Comparison of ENCODE assay signal across 9 mouse cellular contexts in the genomic region with DNA sequence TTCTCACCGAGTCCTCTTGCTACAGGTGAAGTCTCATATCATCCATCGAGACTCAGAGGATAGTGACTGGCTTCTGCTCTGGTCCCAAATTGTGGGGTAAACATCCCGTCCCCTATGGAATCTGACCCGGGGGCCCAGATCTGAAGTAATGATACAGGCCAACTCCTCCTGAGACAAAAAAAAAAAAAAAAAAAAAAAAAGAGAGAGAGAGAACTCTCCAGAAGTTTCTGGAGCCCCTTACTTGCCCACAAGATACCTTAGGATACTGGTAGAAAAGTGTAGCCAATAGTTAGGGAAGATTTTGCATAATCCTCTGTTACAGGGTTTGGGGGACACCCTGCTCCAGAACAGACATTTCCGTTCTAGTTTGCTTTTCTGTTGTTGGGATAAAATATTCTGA. TPM values are rescaled to one million over a fixed set of nuclear protein-coding genes. Genes with fewer than 3 reads are reported as not detected.
A peak's percentile ranks its signal among the peaks of the same experiment; 100 is the strongest.
DNase-seq lines count a peak whose midpoint lies in the region; ATAC-seq and TF ChIP-seq lines count a peak whose summit lies in the region.
"Had no signal": no experiment of that assay in that cellular context is flagged by ENCODE, and none has a peak within 500 bp of the region (broad histone marks: within the 10 kb centered on the region; RNA-seq: fewer than 3 reads in every experiment).

No protein-coding gene starts in this region.

- no peak for ATAC-seq in lung, embryonic 16.5 days (ENCODE audit: low read depth)
- ATAC-seq in forebrain, embryonic 13.5 days = no peak
- ATAC-seq in limb, embryonic 13.5 days (ENCODE audit: low FRiP score, low read depth) = no peak
- ATAC-seq in stomach, embryonic 15.5 days (ENCODE audit: insufficient read depth, low FRiP score, low read depth) = no peak

- no peak for DNase-seq in lung, adult 2 months
- DNase-seq in cerebellum, postnatal 10 days = no peak
- no peak for DNase-seq in adrenal gland, adult 8-10 months

- no peaks in the 10 kb centered on the region for H3K36me3 ChIP-seq in lung, embryonic 16.5 days (ENCODE audit: control insufficient read depth, insufficient read depth, low read length)
- no peaks in the 10 kb centered on the region for H3K36me3 ChIP-seq in forebrain, embryonic 13.5 days (ENCODE audit: poor library complexity, severe bottlenecking)
- H3K36me3 ChIP-seq in limb, embryonic 13.5 days = no peaks in the 10 kb centered on the region
- H3K36me3 ChIP-seq in stomach, embryonic 15.5 days = no peaks in the 10 kb centered on the region

- H3K9me3 ChIP-seq in lung, embryonic 16.5 days (ENCODE audit: control insufficient read depth, low read length) = no peaks in the 10 kb centered on the region
- no peaks in the 10 kb centered on the region for H3K9me3 ChIP-seq in forebrain, embryonic 13.5 days (replicated peaks)
- no peaks in the 10 kb centered on the region for H3K9me3 ChIP-seq in limb, embryonic 13.5 days
- H3K9me3 ChIP-seq in stomach, embryonic 15.5 days = no peaks in the 10 kb centered on the region

- no peaks in the 10 kb centered on the region for H3K27me3 ChIP-seq in lung, embryonic 16.5 days (ENCODE audit: control insufficient read depth, insufficient read depth, low read depth, low read length)
- peaks cover 47% of the 10 kb centered on the region for H3K27me3 ChIP-seq in forebrain, embryonic 13.5 days
- H3K27me3 ChIP-seq in limb, embryonic 13.5 days = peaks cover 39% of the 10 kb centered on the region
- H3K27me3 ChIP-seq in stomach, embryonic 15.5 days (replicated peaks) = no peaks in the 10 kb centered on the region

- TF ChIP-seq CTCF in lung, adult 2 months (IDR thresholded peaks at IDR 0.05; ENCODE audit: insufficient read depth, low read length) = no peak

- H3K4me2 ChIP-seq in lung, embryonic 16.5 days (ENCODE audit: low read depth, low read length) = peak overlapping the region; percentile 77
- H3K4me2 ChIP-seq in forebrain, embryonic 13.5 days = peak overlapping the region; percentile 74
- H3K4me2 ChIP-seq in limb, embryonic 13.5 days (replicated peaks) = peak overlapping the region; percentile 74
- peak overlapping the region; percentile 76 for H3K4me2 ChIP-seq in stomach, embryonic 15.5 days

- H3K9ac ChIP-seq in lung, embryonic 16.5 days (ENCODE audit: low read length) = 0 out of 2 replicates have a peak overlapping the region, but pooled peaks have one; percentile 36
- H3K9ac ChIP-seq in forebrain, embryonic 13.5 days = no peak overlapping the region
- H3K9ac ChIP-seq in limb, embryonic 13.5 days = no peak overlapping the region
- H3K9ac ChIP-seq in stomach, embryonic 15.5 days = no peak overlapping the region

- no peak overlapping the region for H3K27ac ChIP-seq in lung, embryonic 16.5 days (ENCODE audit: low read length)
- H3K27ac ChIP-seq in forebrain, embryonic 13.5 days = no peak overlapping the region
- H3K27ac ChIP-seq in limb, embryonic 13.5 days = no peak overlapping the region
- no peak overlapping the region for H3K27ac ChIP-seq in stomach, embryonic 15.5 days

- 22% methylated on average over 5 of the region's 5 CpGs for WGBS in lung, embryonic 16.5 days
- WGBS in lung, adult 2 months = 31% methylated on average over 5 of the region's 5 CpGs
- WGBS in forebrain, embryonic 13.5 days = 29% methylated on average over 5 of the region's 5 CpGs
- 18% methylated on average over 5 of the region's 5 CpGs for WGBS in limb, embryonic 13.5 days
- WGBS in stomach, embryonic 15.5 days = 30% methylated on average over 5 of the region's 5 CpGs

- no peak for TF ChIP-seq POLR2A in lung, adult 2 months (IDR thresholded peaks at IDR 0.05; ENCODE audit: borderline replicate concordance, extremely low read depth, low read depth, low read length)

- peaks cover 13% of the 10 kb centered on the region for H3K4me1 ChIP-seq in lung, embryonic 16.5 days (replicated peaks; ENCODE audit: control insufficient read depth, insufficient read depth, low read length)
- H3K4me1 ChIP-seq in lung, adult 2 months (ENCODE audit: control insufficient read depth, insufficient read depth, low read length) = peaks cover 3% of the 10 kb centered on the region; the same call in 1 of the 2 replicates
- peaks cover 22% of the 10 kb centered on the region for H3K4me1 ChIP-seq in forebrain, embryonic 13.5 days
- peaks cover 16% of the 10 kb centered on the region for H3K4me1 ChIP-seq in limb, embryonic 13.5 days
- peaks cover 18% of the 10 kb centered on the region; the same call in 1 of the 2 replicates for H3K4me1 ChIP-seq in stomach, embryonic 15.5 days

- H3K4me3 ChIP-seq in lung, embryonic 16.5 days (ENCODE audit: low read length) = peak overlapping the region; percentile 50; the same call in 1 of the 2 replicates
- H3K4me3 ChIP-seq in lung, adult 2 months (replicated peaks; ENCODE audit: extremely low read depth, low read depth, low read length) = no peak overlapping the region
- H3K4me3 ChIP-seq in forebrain, embryonic 13.5 days = no peak overlapping the region
- H3K4me3 ChIP-seq in limb, embryonic 13.5 days = peak overlapping the region; percentile 43
- peak overlapping the region; percentile 39 for H3K4me3 ChIP-seq in stomach, embryonic 15.5 days (replicated peaks)

RNA-seq across cellular contexts. Expression of a gene that starts 8.1 kb away (rescaled TPM):
- polyA plus RNA-seq in lung, embryonic 16.5 days (2015; fragmentation: Nextera tagmentation; extraction: Ambion mirVana) = not detected in 2 replicates
- not detected in 2 replicates for polyA plus RNA-seq in lung, adult 2 months (2012; rRNA removed)
- not detected in 2 replicates for polyA plus RNA-seq in forebrain, embryonic 13.5 days (2015; fragmentation: Nextera tagmentation; extraction: Ambion mirVana)
- polyA plus RNA-seq in limb, embryonic 13.5 days (2015; fragmentation: Nextera tagmentation; extraction: Ambion mirVana) = not detected in 2 replicates
- polyA plus RNA-seq in stomach, embryonic 15.5 days (2015; fragmentation: Nextera tagmentation; extraction: Ambion mirVana) = not detected in 2 replicates
- total RNA-seq in adrenal gland, adult 8-10 months (2022) = not detected
- total RNA-seq: left cerebral cortex, postnatal 14 days had no signal
- polyA plus RNA-seq: gonadal fat pad, adult 2 months had no signal

RNA-seq across cellular contexts. Expression of a gene that starts 24.6 kb away (rescaled TPM):
- polyA plus RNA-seq in lung, embryonic 16.5 days (2015; fragmentation: Nextera tagmentation; extraction: Ambion mirVana) = 4.9 and 5.2 TPM in 2 replicates
- polyA plus RNA-seq in lung, adult 2 months (2012; rRNA removed) = 5.4 and 8.3 TPM in 2 replicates
- 5.6 and 6.8 TPM in 2 replicates for polyA plus RNA-seq in forebrain, embryonic 13.5 days (2015; fragmentation: Nextera tagmentation; extraction: Ambion mirVana)
- polyA plus RNA-seq in limb, embryonic 13.5 days (2015; fragmentation: Nextera tagmentation; extraction: Ambion mirVana) = 6.8 and 7.8 TPM in 2 replicates
- polyA plus RNA-seq in stomach, embryonic 15.5 days (2015; fragmentation: Nextera tagmentation; extraction: Ambion mirVana) = 7.7 and 8.9 TPM in 2 replicates
- 10 to 100 TPM in 2 of 4 experiments, 1 to 10 TPM in 2; 7.0 to 13.1 (median 10.2) TPM for total RNA-seq in adrenal gland, adult 8-10 months (2022)

RNA-seq across cellular contexts. Expression of a gene that starts 54.0 kb away (rescaled TPM):
- polyA plus RNA-seq in lung, embryonic 16.5 days (2015; fragmentation: Nextera tagmentation; extraction: Ambion mirVana) = 3.9 and 5.3 TPM in 2 replicates
- 8.0 and 15.1 TPM in 2 replicates for polyA plus RNA-seq in lung, adult 2 months (2012; rRNA removed)
- 0.39 and 0.43 TPM in 2 replicates for polyA plus RNA-seq in forebrain, embryonic 13.5 days (2015; fragmentation: Nextera tagmentation; extraction: Ambion mirVana)
- polyA plus RNA-seq in limb, embryonic 13.5 days (2015; fragmentation: Nextera tagmentation; extraction: Ambion mirVana) = 1.6 and 2.0 TPM in 2 replicates
- 8.2 and 11.5 TPM in 2 replicates for polyA plus RNA-seq in stomach, embryonic 15.5 days (2015; fragmentation: Nextera tagmentation; extraction: Ambion mirVana)
- total RNA-seq in adrenal gland, adult 8-10 months (2022) = 10 to 100 TPM; 16.9 to 19.1 (median 17.8) TPM

Comparison
In these comparisons a context has a peak if more than half of its experiments do, and no peak if none do; other contexts are left out.
1. H3K4me3 ChIP-seq: peak in lung, embryonic 16.5 days (single experiment), limb, embryonic 13.5 days (single experiment) and stomach, embryonic 15.5 days (single experiment); none in lung, adult 2 months (single experiment) and forebrain, embryonic 13.5 days (single experiment).
2. Peak in every context shown above with its lines, with median percentiles within 50 percentile points of each other: H3K4me2 ChIP-seq.